Mouse (Mus musculus): ENCODE measurements at regions not wholly inside any gene's neighbourhood (a gene's known extent, or its start where the extent isn't known, plus 50 kb on each side); places are given as distances from the start of the nearest gene placed in this dataset.

DNA sequence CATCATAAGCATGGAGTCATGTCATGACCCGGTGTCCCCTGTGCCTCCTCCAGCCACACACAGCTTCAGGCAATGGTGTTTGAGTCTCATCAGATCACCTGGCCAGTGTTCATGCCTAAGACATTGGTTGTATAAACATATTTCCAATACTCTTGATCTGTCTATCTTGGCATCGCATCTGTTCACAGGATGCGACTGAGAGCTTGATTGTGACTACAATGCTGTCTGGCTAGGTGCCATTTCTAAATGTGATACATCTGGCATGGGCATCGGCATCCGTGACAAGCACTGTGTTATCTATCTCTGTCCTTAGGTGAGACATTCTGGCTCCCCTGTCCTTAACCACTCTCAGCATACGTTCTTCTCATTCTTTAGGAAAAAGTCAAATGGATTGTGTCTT lies 102.3 kb upstream of the Fut8 start:
- DNase-seq (ENCODE audit: low read depth) = no peak

DNA sequence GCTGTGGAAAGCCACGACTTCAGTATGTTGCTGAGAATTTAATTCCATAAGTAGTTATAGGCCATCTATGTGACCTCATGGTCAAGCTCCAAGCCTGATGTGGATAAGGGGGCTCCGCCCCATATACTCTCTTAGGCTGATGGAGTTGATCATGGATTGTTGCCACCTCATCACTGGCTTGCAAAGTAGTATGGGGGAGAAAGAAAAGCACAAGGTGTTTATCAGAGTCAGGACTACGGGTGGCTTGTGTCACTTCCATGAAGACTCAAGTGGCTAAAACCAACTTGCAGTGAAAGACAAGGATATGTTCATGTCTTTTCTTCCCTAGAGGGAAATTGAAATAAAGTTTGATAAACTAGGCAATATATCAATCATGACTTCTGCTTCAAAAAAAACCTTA lies 102.9 kb upstream of the Fut8 start:
- no peak for DNase-seq (ENCODE audit: low read depth)

DNA sequence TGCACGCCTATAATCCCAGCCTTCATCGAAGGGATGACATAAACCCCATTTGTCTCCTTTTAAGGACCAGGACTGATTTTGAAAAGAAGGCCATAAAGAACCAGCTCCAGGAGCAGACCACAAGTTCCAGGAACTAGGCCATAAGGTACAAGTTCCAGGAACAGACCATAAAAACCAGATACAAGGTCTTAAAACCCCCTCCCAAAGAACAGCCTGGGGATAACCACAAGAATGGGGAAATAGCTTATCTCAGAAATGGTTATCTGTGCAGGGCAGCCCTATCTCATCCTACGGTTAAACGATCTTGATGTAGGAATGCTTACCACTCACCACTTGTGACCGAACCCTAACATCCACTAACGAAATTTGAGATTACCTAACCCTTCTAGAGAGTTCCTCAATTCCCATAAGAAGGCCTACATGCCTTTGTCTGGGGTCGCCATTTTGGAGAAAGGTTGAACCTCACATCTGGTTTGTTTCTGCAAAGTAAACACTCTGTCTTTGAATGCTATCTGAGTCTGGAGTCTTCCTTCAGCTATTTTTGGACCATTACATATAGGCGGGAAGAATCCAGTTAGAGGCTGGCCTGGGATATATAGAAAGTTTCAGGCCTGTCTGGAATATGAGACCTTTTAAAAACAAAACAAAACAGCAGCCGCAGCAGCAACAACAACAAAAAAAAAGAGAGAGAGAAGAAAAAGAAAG lies 103.5 kb upstream of the Fut8 start:
- peak; percentile 98 for DNase-seq (ENCODE audit: low read depth)

DNA sequence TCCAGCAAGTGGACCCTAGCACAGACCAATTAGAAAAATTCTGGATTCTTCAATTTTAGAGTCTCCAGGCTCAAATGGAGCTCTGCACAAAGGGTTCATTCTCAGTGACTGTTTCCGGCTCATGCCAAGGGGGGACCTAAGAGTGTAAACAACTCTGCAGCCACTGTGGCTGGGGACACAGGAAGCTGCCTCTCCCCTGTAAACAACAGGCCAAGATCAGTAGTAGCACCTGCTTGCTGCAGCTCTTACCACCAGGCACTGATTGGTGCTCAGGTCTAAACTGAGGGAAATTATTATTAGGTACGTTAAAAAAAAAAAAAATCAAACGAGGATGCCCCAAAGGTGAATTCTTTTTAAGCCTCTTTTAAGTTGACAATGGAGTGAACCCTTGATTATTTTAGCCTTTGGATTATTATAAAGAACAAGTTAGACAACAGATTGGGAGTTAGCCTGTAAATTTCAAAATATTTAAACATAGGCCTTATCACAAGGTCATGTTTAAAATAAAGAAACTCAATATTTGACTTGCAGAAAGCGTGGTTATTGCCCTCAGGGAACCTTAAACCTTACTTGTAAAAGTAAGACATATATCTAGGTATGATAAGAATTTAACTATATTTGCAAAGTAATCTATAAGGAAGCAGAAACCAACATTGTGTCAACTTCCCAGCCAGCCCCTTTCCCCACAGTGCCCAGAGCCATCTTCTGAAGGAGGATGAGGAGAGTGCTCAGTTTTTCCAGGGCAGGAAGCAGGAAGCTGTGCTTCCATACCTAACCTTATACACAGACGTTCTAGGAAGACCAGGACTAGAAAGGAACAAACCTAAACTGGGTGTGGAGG lies 104.2 kb upstream of the Fut8 start:
- no peak for DNase-seq (ENCODE audit: low read depth)

DNA sequence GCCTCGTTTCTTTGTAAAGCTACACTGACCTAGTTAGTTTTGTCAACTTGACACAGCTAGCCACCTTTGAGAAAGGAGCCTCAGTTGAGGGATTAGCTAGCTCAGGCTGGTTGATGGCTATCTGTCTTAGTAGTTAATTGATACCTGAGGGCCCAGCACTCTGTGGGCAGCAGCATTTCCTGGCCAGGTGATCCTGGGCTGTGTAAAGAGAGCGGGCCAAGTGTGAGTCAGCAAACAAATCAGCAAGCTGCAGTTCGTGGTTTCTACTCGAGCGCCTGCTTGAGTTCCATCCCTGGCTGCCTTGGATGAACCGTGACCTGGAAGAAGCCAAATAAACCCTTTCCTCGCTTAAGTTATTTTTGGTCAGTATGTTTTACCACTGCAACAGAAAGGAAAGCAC lies 106.6 kb upstream of the Fut8 start:
- DNase-seq (ENCODE audit: low read depth) = peak; percentile 82

DNA sequence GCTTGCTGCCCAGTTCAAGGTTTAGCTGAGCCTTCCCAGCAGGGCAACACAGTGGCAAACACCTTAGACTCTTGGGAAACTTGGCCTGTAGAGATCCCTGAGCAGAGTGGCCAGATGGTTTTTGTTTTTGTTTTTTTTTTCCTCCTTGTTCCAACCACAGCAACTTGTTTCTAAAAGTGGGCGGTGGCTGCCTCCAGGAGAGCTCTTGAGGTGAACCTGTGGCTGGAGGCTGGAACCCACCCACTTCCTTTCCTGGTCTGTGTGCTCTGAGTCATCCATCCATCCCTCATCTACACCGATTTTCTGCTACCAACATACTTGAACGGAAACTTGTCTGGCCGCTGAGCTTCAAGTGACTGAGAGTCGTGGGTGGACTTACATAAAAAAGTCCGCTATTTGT lies 107.4 kb upstream of the Fut8 start:
- peak; percentile 99 for DNase-seq (ENCODE audit: low read depth)

DNA sequence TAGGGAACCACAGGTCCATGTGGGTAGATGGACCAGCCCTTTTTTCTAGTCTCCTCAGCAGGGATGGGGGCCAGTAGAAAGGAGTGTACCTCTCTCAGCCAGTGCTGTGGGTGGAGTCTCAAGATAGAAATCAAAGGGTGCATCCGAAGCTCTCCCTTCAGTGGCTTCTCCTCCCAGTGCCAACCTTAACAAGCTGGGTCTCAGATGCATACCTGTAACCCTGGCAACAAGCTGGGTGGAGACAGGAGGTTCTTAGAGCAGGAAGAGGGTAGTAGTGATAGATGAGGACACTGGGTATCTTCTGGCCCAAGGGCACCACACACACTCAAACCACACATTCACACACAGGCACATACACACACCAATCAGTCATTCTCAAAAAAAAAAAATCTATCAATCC lies 113.7 kb upstream of the Fut8 start:
- DNase-seq (ENCODE audit: low read depth) = no peak

DNA sequence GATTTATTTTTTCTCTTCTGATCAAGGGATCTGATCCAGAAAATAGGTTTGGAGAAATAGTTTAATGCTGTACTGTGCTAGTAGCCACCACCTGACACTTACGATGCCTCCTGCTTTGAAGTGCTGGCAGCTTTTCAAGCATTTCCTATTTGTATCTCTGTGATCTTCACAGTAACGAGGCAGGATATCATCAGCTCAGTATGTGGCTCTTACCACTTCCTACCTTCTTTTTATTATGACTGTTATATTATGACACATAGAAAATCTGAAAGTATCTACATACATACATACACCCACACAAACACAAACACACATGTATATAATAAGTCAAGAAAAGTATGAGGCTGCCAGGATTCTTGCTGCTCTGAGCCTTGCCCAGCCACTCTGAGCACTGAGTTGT lies 124.4 kb upstream of the Fut8 start:
- DNase-seq (ENCODE audit: low read depth) = peak; percentile 86

DNA sequence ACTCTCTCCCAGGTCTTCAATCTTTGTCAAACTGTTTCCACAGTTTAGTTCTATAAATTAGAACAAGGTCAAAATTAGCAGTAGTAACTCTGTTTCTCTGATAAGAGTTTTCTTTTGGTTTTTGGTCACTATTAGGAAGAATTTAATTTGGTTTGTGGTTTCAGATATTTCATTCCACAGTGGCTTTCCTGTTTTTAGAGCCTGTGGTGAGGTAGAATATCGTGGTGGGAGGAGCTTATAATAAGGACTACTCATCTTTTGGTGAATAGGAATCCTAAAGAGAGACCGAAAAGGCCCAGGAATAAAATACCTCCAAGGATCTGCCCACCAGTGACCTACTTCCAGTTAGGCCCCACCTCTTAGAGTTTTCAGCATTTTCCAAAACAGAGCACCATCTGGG lies 125.8 kb upstream of the Fut8 start:
- DNase-seq (ENCODE audit: low read depth) = peak; percentile 83

DNA sequence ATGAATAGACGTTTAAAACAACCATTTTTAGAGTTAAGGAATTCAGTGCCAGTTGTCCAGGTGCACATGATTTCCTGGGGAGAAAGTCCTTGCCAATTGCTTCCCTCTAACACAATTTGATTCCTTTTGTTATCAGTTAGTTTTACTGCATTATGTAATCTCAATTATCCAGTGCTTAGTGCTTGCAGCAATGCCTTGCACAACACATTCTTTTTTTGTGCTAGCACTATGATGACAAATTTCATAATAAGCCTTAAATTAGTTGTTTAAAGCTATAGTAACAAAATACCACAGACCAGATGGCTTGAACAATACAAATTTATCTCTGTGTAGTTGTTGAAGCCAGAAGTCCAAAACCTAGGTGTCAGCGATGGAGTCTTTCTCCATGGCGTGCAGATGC lies 130.7 kb upstream of the Fut8 start:
- peak; percentile 56 for DNase-seq (ENCODE audit: low read depth)

DNA sequence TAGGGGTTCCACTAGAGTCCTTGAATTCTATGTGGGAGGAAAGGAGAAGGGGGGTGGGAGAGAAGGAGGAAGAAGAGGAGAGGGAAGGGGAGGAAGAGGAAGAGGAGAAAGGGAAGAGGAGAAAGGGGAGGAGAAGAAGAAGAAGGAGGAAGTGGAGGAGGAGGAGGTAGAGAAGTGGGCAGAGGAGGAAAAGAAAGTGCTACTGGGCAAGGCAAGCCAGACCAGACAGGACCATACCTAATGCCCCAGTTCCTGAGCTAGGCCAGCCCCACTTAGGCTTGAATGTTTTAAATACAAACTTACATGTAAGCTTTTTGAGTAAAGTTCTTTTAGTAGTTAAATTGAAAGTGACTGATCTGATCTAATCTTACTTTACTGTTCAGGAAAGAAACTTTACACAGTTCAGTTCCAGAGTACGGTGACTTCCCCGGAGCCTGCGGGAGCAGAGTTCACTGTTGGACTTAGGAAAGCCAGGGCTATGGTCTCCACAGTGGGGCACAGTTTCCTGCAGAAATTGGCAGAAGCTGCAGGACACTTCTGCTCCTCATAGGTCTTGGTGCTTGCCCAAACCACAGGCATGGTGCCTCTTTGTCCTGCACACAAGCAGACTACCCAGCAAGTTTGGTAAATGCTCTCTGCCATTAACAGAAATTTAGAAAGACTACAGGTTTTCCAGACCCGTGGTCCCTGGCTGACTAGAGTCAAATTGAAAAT lies 131.9 kb upstream of the Fut8 start:
- peak; percentile 55 for DNase-seq (ENCODE audit: low read depth)

DNA sequence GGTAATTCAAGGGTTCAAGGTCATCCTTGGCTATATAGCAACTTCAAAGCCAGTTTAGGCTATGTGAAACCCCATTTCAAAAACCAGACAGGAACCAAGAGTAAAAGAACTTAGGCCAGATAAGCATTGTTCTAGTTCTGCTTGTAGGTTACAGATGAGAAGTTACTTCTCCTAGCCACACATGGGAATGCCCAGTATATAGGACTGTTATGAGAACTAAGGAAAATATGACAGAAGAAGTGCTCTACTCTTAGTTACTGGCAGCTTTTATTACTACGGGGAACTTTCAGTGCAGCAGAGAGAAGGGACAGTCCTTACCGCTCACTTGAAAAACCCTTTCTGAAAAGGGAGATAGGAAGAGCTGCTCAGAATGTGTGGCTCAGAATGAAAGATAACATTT lies 137.4 kb upstream of the Fut8 start:
- DNase-seq (ENCODE audit: low read depth) = no peak

DNA sequence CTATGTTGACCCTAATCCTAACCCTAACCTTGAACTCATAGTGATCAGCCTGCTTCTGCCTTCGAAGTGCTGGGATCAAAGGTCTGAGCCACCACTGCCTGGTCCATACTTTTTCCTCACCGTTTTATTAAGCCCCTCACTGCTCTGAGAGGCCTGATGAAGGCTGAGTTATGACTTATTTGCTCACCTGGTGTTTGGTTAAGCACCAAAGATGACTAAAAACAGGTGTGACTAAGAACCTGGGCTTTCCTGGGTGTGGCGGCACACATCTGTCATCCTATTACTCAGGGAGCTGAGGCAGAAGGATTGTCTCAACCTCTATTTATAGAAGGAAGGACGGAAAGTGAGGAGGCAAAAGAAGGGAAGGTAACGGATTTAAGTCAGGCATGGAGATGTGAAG lies 137.5 kb upstream of the Max start:
- no peak for DNase-seq (ENCODE audit: low read depth)

DNA sequence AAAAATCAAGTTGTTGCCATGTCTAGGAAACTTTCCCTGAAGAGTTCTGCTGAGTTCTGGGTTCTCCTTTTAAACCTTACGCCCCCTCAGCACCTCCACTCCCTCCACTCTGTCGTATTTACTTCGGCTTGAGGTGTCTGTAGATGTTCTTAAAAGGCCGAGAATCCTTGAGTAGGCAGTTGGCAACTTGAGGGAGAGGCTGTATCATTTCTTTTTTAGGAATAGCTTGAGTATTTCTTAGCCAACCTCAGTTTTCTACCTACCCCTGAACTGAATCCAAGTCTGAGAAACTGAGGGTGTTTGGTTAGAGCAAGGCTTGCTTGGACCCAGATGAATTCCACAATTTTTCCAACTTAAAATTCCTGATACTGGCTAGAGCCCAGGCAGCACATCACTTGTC lies 136.8 kb upstream of the Max start:
- DNase-seq (ENCODE audit: low read depth) = no peak

DNA sequence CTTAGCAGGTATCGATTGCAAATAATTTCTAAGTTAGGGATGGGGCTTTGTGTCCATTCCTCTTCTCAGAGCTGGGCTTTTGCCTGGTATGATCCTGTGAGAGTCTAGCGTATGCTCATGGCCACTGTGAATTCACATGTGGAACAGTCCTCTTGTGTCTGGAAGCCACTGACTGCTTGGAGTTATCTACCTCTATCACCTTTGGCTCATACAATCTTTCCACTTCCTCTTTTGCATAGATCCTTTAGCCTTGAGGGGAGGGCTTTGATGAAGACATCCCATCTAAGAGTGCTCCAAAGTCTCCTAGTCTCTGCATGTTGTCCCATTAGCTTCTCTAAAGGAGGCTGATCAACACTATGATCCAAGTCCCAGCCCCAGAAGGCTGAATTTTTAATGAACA lies 135.8 kb upstream of the Max start:
- DNase-seq (ENCODE audit: low read depth) = peak; percentile 68

DNA sequence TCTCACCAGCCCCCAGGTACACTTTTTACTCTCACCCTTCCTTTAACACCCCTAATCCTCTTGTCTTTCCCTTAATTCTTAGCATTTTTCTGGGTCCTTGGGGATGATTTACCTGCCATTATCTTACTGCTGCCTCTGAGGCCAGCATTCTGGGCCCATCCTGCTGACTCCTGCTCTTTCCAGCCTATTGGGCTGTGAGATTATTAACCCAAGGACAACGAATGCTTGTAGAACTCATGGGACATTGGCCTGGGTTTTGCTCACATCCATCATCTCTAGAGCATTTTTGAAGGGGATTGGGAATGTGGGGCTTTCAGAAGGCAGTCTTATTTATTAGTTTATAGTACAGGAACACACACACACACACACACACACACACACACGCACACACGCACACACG lies 134.5 kb upstream of the Max start:
- DNase-seq (ENCODE audit: low read depth) = no peak

DNA sequence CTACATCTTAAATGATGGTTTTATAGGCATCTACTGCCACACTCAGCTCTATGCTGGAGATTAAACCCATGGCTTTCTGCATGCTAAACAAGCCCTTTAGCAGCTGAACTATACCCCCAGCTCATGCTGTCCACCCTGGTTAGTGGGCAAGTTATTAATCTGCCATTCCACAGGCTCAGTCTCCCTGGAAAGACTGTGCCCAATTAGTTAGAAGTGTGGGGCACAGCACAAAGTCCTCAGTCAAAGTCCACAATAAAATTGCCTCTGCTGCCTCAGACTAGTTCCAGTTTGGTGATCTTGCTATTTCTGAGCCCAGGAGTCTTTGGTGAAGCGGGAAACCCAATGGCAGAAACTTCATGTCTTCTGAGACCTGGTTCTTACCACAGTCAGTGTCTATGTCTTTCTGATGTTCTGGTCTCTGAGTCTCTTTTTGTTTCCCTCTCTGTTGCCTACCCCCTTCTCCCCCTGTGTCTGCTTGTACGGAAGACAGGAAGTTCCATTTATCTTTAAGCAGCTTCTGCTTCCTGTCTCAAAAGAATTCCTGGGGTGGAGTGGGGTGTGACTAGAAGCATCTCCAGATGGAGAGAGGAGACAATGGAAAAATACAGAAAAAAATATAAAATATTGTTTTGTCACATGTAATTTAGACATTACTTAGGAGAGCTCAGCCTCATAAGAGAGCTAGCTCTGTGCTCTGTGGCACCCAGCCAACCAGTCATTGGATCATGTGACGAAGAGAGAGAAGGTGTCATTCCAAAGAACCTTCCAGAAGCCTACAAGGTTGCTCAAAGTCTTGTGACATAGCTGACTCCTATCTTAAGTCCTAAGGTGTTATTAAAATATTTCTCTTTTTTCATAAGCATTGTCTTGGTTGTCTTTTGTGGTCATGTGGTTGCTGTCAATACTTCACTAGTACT lies 133.3 kb upstream of the Max start:
- peak; percentile 66 for DNase-seq (ENCODE audit: low read depth)

DNA sequence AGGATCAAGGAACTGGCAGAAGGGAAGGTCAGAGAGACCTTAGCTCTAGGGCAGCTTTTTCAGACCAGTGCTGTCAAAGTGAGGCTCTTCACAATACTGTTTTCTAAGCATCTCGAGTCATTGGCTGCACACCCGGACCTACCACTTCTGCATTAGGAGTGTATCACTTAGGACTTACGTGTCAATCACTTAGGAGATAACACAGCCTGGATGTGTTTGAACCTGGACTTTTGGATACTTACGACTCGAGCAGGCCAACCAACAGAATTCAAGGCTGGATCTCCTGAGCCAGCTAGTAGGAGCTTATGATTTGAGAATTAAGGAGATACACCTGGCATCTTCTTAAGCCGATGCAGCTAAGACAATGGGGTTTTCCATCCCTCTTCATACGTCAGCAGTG lies 132.2 kb upstream of the Max start:
- no peak for DNase-seq (ENCODE audit: low read depth)

DNA sequence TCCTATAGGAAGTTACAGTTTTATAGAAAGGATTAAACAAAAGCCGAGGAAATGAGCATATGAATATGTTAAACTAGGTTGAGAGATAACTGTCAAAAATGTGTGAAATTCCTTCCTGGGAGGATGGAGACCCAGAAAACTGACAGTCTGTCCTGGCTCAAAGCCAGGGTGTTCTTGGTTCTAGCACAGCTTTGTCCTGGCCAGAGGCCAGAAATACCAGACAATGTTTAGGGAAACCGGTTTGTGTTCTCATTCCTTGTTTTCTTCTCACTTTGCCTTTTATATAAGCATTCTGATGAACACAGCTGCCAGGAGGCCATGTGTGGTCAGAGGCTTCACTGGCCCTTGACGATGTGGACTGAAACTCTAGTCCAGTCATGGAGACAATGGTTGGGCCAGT lies 130.7 kb upstream of the Max start:
- DNase-seq (ENCODE audit: low read depth) = peak; percentile 63

DNA sequence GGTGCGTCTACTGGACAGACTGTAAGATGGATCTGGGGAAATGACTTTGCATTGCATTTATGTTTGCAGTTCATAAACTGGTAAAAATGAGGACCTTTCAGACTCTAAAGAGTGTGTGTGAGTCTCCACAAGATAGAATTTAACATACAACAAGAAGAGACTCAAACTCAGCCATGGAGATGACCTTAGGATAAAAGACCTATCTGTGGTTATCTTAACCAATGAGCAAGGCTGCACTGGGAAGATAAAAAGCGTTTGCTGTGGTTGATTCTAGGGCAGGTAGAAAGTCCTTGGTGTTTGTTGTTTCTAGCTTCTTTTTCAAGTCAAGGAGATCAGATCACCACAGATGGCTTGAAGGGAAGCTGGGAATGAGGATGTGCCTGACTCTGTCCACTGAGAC lies 130.1 kb upstream of the Max start:
- peak; percentile 88 for DNase-seq (ENCODE audit: low read depth)

DNA sequence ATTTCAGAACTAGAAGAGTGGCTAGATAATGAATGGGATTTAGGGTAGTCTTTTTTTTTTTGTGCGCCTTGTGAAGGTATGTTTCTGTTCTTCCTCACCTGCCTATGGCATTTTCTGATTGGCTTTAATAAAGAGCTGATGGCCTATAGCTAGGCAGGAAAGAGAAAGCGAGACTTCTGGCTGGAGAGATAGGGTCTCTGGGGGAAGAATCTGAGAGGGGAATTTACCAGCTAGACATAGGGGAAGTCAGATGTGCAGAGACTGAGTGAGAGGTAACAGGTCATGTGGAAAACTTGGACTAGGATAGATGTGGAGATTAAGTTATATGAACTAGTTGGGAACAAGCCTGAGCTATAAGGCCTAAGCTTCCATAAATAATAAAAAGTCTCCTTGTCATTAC lies 129.7 kb upstream of the Max start:
- DNase-seq (ENCODE audit: low read depth) = no peak

DNA sequence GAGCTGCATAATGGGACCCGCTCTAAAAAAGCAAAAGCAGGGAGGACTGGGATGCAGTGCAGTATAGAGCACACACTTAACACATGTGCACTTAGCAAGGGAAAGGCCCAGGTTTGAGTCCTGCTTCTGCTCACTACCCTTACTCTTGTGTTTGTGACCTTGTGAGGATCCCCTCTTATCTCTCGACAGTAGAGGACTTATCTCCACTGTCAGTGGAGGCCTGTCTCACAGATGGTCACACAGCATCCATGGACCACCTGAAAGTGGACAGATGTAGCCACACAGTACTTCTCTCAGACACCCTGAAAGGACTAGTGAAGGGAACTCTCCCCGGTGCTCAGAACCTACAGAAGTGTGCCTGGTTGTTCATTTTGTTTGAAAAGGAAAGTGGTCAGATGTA lies 128.5 kb upstream of the Max start:
- DNase-seq (ENCODE audit: low read depth) = no peak
